Mouse (Mus musculus) brain, embryonic 14.5 days (tissue): Measurements from ENCODE around the gene Mettl11b. TPM values are rescaled to one million over a fixed set of nuclear protein-coding genes. Genes with fewer than 3 reads are reported as not detected.
A peak's percentile ranks its signal among the peaks of the same experiment; 100 is the strongest.

Experiments
- DNase-seq: peaks from one replicate; pipeline ENCODE4 v3.0.0-alpha.2; 2011; ENCODE audit warnings: low read depth
- CTCF ChIP-seq: fragments of 200-500 bp; IDR thresholded peaks from 2 replicates; pipeline ENCODE4 v1.5.1; 2012; ENCODE audit warnings: inconsistent platforms, mild to moderate bottlenecking, moderate library complexity, borderline replicate concordance; ENCODE audit not compliant: insufficient read depth, insufficient read length; ENCODE audit errors: extremely low read depth
- POLR2A ChIP-seq: fragments of 200-500 bp; IDR thresholded peaks from 2 replicates; pipeline ENCODE4 v1.6.1; 2012; ENCODE audit warnings: mild to moderate bottlenecking, inconsistent platforms, borderline replicate concordance; ENCODE audit not compliant: poor library complexity, insufficient read depth, insufficient read length, severe bottlenecking; ENCODE audit errors: extremely low read depth
- polyA plus RNA-seq: library from polyadenylated mRNA; depleted of rRNA; stranded (reverse); fragments of >200 nt; gene quantifications from 2 replicates; pipeline ENCODE4 v1.2.3, GENCODE M21; 2012; rRNA removed

The Mettl11b gene
- polyA plus RNA-seq, 1 experiment, result 0.72 TPM

DNA sequence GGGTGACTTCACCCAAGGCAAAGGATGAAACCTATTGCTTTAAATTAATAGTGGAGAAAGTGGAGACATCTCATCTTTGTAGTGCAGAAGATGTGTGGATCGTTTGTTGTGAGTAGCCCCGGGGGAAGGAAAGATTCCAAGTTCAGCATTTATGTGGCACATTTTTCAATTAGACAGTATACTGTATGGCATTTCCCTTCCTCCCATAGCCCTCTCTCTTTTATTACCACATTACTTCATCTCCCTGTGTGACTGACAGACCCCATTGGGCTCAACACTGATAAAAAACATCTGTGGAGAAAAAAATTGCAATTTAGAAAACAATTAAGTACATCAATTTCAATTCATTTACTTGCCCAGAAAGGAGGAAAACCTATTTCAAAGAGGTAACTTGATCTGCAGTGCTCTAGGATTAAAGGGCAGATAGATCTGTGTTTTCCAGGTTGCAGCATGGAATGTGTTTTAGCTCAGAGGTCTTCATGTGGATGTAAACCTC is 42.0 kb downstream of the Mettl11b start:
- TF ChIP-seq CTCF (no peak), POLR2A (no peak)
- DNase-seq, result no peak

GRCm38 (mm10) chr1:163682127-163682526 is 42.9 kb downstream of the Mettl11b start:
- DNase-seq, result no peak
- TF ChIP-seq POLR2A (no peak), CTCF (no peak)

GRCm38 (mm10) chr1:163672866-163673265 is 52.2 kb downstream of the Mettl11b start:
- TF ChIP-seq POLR2A (no peak), CTCF (no peak)
- no peak for DNase-seq

DNA sequence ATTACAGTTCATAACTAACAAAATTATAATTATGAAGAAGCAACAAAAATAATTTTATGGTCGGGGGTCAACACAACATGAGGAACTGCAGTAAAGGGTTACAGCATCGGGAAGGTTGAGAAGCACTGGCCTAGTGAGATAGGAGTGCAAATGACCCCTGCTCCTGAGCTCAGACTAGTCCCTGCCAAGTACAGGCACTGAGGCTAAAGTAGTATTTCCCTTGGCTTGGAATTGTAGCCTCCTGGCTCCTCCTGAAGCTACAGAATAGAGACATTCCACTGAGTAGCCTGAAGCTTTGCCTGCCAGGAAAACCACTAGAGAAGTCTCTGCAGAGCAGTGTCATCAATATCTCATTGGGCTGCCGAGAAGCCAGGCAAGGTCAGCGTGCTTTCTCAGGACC is 53.7 kb downstream of the Mettl11b start:
- TF ChIP-seq CTCF (no peak), POLR2A (no peak)
- DNase-seq, result no peak

GRCm38 (mm10) chr1:163670702-163671101 is 54.3 kb downstream of the Mettl11b start:
- TF ChIP-seq POLR2A, result no peak
- TF ChIP-seq CTCF, result no peak
- no peak for DNase-seq

- DNase-seq, result no peak
- TF ChIP-seq POLR2A, result no peak
- no peak for TF ChIP-seq CTCF
Observed at GRCm38 (mm10) chr1:163669936-163670335, 55.1 kb downstream of the Mettl11b start.

DNA sequence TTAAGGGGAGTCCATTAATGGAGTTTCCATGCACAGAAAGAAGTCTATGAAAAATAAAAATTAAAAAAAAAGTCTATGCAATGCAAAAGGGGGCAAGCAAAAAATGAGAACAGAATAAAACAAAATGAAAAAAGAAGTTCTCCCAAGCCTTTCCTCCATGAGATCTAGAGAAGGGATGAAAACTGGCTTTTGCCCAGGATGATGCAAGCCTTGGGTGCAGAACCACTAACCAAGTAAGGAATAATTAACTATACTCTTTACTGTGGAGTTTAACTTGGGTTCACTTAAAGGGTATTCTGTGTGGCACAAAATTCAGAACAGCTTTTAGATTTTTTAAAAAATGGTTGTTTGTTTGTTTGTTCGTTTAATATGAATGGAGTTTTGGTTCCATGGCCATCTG is 62.6 kb downstream of the Mettl11b start:
- no peak for TF ChIP-seq CTCF
- TF ChIP-seq POLR2A, result no peak
- no peak for DNase-seq

DNA sequence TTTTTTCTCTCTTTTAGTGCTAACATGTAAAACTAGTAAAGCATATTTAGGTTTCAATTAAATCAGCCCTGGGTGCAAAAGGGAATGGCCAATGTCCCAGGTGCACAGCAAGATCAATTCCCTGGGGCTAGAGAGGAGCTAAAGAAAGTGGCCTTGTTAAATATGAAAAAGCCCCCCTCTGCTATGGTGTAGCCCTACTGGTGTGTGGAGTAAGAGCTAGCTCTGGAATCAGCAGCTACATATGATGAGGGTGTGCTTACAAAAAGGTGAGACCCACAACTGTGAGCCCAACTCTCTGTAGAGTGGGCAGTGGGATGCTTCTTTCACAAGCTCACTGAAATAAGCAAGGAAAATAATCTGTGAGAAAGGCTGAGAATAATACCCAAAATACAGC is 66.5 kb downstream of the Mettl11b start:
- no peak for TF ChIP-seq POLR2A
- no peak for TF ChIP-seq CTCF
- DNase-seq, result no peak

GRCm38 (mm10) chr1:163657766-163658534 is 67.1 kb downstream of the Mettl11b start:
- DNase-seq, result peak; percentile 56
- TF ChIP-seq POLR2A (no peak), CTCF (no peak)

- no peak for DNase-seq
- TF ChIP-seq CTCF (no peak), POLR2A (no peak)
Observed at GRCm38 (mm10) chr1:163657056-163657455, 68.0 kb downstream of the Mettl11b start.

DNA sequence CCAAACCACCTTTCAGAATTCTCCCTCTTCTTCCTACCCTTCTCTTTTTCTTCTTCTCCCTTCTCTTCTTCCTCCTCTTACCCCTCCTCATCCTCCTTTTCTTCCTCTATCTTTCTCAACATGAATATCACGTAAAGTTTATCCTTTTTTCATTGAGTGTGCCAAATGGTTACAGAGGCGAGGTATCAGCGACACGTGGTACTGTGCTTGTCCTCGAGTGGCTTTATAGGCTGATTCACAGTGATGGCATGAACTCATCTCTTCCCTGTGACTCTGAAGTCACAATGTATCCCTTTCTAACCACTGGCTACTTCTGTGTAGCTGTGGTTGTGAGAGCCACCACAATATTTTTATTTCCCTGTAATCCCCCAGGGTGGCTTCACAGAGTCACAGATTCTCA is 68.6 kb downstream of the Mettl11b start:
- TF ChIP-seq POLR2A, result no peak
- TF ChIP-seq CTCF, result no peak
- DNase-seq, result no peak

Other genes starting within 250 kb of the Mettl11b start
- 63.0 and 96.7 TPM in 2 replicates for gene Kifap3, start 54.4 kb upstream of the Mettl11b start, polyA plus RNA-seq
- gene Scyl3, start 203.9 kb upstream of the Mettl11b start, polyA plus RNA-seq, result 17.2 and 18.2 TPM in 2 replicates